Mouse (Mus musculus) brain, embryonic 14.5 days (tissue): Measurements from ENCODE around the gene Prr23a2. TPM values are rescaled to one million over a fixed set of nuclear protein-coding genes. Genes with fewer than 3 reads are reported as not detected.

Source experiments
- DNase-seq: peaks from one replicate; pipeline ENCODE4 v3.0.0-alpha.2; 2011; ENCODE audit warnings: low read depth
- CTCF ChIP-seq: fragments of 200-500 bp; IDR thresholded peaks from 2 replicates; pipeline ENCODE4 v1.5.1; 2012; ENCODE audit warnings: inconsistent platforms, mild to moderate bottlenecking, moderate library complexity, borderline replicate concordance; ENCODE audit not compliant: insufficient read depth, insufficient read length; ENCODE audit errors: extremely low read depth
- POLR2A ChIP-seq: fragments of 200-500 bp; IDR thresholded peaks from 2 replicates; pipeline ENCODE4 v1.6.1; 2012; ENCODE audit warnings: mild to moderate bottlenecking, inconsistent platforms, borderline replicate concordance; ENCODE audit not compliant: poor library complexity, insufficient read depth, insufficient read length, severe bottlenecking; ENCODE audit errors: extremely low read depth
- polyA plus RNA-seq: library from polyadenylated mRNA; depleted of rRNA; stranded (reverse); fragments of >200 nt; gene quantifications from 2 replicates; pipeline ENCODE4 v1.2.3, GENCODE M21; 2012; rRNA removed

Prr23a2 gene
- polyA plus RNA-seq, 1 experiment = not detected

DNA sequence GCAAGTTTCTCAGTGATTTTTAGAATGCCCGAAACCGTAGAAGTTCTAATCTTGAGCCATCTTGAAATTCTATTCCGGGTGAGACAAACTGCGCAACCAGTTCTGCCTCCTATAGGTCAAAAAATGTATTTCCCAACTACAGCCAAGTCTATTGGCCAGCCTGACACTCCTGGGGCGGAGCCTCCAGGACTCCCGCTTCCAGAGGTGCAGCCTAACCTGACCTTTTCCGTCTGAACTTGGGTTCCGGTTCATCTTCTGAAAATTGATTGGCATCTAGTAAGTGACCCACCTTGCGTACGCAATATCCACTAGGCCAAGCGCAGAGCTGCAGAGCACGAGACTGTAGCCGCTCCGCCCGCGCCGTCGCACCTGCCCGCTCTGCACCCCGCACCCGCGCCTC is 8.3 kb downstream of the Prr23a2 start, which contains the start of gene Prr23a3:
Gene Prr23a3, plus strand, starts transcription at position 197 of the 400 bp plus-strand sequence.
- no peak for DNase-seq
- TF ChIP-seq POLR2A (no peak), CTCF (no peak)

DNA sequence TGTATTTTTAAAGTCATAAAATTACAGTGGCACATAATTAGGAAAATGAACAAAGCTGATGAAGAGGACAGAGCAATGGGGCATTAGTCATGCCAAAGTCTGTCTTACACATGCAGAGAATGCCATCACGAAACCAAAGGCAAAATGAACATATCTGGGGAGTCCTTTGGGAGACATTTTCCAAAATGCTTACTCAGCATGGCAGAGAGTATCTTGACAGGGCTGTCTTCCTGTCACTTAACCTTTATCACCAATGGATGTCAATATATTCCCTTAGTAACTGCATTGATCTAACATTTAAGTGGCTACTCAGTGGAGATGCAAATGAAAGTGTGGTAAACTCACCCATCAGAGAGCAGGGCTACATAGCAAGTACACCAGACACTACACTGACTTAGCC is 45.2 kb downstream of the Prr23a2 start:
- TF ChIP-seq CTCF = no peak
- TF ChIP-seq POLR2A = no peak
- DNase-seq = no peak

DNA sequence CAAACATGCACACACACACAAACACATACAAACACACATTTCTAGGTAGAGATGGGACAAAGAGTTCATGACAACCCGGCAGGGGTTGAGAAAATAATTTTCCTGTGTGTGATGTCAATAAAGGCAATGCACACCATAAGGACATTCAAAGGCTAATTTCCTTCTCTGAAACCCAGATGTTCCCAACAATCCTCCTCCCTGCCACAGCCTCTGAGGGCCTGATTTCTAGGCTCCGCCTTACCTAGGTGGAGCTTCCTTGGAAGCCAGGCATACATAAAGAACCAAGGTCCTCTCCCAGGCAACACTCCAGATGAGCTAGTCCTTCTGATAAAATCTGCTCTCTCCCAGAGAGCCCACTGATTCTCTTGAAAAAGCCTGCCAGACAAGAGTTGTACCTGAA is 46.5 kb downstream of the Prr23a2 start, which contains the start of gene 7420426K07Rik:
Gene 7420426K07Rik, plus strand, starts transcription at position 301 of the 400 bp plus-strand sequence.
- TF ChIP-seq CTCF (no peak), POLR2A (no peak)

More for the DNA sequence above, 46.5 kb downstream of the Prr23a2 start, which contains the start of gene 7420426K07Rik:
- no peak for DNase-seq

Other genes starting within 250 kb of the Prr23a2 start
- 0.08 TPM in 1 of 2 replicates, not detected in the other for gene Prr23a1, start 14.0 kb upstream of the Prr23a2 start, polyA plus RNA-seq
- gene Prr23a3, start 8.3 kb downstream of the Prr23a2 start, polyA plus RNA-seq = not detected in 2 replicates
- not detected in 2 replicates for gene 7420426K07Rik, start 46.6 kb downstream of the Prr23a2 start, polyA plus RNA-seq
- gene Foxl2, start 98.8 kb downstream of the Prr23a2 start, polyA plus RNA-seq = 0.24 and 0.74 TPM in 2 replicates
- 21.9 and 35.6 TPM in 2 replicates for gene Faim, start 129.9 kb downstream of the Prr23a2 start, polyA plus RNA-seq
- gene Gm1123, start 179.2 kb downstream of the Prr23a2 start, polyA plus RNA-seq = 0.04 and 0.08 TPM in 2 replicates